Comparison of ENCODE assay signal across 16 mouse cellular contexts in genomic region chr5:93144874-93145273, GRCm38 (mm10). TPM values are rescaled to one million over a fixed set of nuclear protein-coding genes. Genes with fewer than 3 reads are reported as not detected.
A peak's percentile ranks its signal among the peaks of the same experiment; 100 is the strongest.
DNase-seq lines count a peak whose midpoint lies in the region; ATAC-seq and TF ChIP-seq lines count a peak whose summit lies in the region.
"Had no signal": no experiment of that assay in that cellular context is flagged by ENCODE, and none has a peak within 500 bp of the region (broad histone marks: within the 10 kb centered on the region; RNA-seq: fewer than 3 reads in every experiment).

No protein-coding gene starts in this region.

- no peak for TF ChIP-seq CTCF in testis, adult 2 months (IDR thresholded peaks at IDR 0.05; ENCODE audit: control insufficient read depth, insufficient read depth, insufficient replicate concordance, low read depth, low read length)

- H3K4me3 ChIP-seq in forebrain, embryonic 11.5 days (ENCODE audit: low read depth, low read length) = no peak overlapping the region
- no peak overlapping the region for H3K4me3 ChIP-seq in forebrain, embryonic 16.5 days (replicated peaks; ENCODE audit: low read length)
- H3K4me3 ChIP-seq in embryonic facial prominence, embryonic 13.5 days = no peak overlapping the region
- no peak overlapping the region for H3K4me3 ChIP-seq in testis, adult 2 months (ENCODE audit: control insufficient read depth, low read depth, low read length)
- H3K4me3 ChIP-seq: myocyte had no signal

- DNase-seq in forebrain, embryonic 11.5 days (ENCODE audit: low spot score) = no peak
- DNase-seq in lung, postnatal 10 days = peak; percentile 27
- DNase-seq in lung, postnatal 25 days (ENCODE audit: low spot score) = no peak
- no peak for DNase-seq in cerebellum, postnatal 4 days (ENCODE audit: low spot score in 2 of 2)
- DNase-seq: cerebellum, adult 18-20 months; heart, postnatal 4 days; kidney, adult 11 months; layer of hippocampus, adult 9-11 months; liver; right cerebral cortex, adult 18-20 months; thymus, postnatal 25 days had no signal

- no peak for TF ChIP-seq POLR2A in testis, adult 2 months (IDR thresholded peaks at IDR 0.05; ENCODE audit: control insufficient read depth, low read depth, low read length)

- 32% methylated on average over 5 of the region's 5 CpGs for WGBS in forebrain, embryonic 11.5 days
- 8% methylated on average over 5 of the region's 5 CpGs for WGBS in forebrain, embryonic 16.5 days
- WGBS in embryonic facial prominence, embryonic 13.5 days = 20% methylated on average over 5 of the region's 5 CpGs

- no peaks in the 10 kb centered on the region for H3K27me3 ChIP-seq in forebrain, embryonic 11.5 days (ENCODE audit: control insufficient read depth, insufficient read depth, low read length)
- no peaks in the 10 kb centered on the region for H3K27me3 ChIP-seq in forebrain, embryonic 16.5 days (replicated peaks; ENCODE audit: control insufficient read depth, insufficient read depth, low read length)
- H3K27me3 ChIP-seq in embryonic facial prominence, embryonic 13.5 days = no peaks in the 10 kb centered on the region
- no peaks in the 10 kb centered on the region for H3K27me3 ChIP-seq in testis, adult 2 months (ENCODE audit: control insufficient read depth, insufficient read depth, low read length)

- peaks cover 6% of the 10 kb centered on the region for H3K4me1 ChIP-seq in forebrain, embryonic 11.5 days (replicated peaks; ENCODE audit: control insufficient read depth, insufficient read depth, low read length)
- H3K4me1 ChIP-seq in forebrain, embryonic 16.5 days (replicated peaks; ENCODE audit: control insufficient read depth, insufficient read depth, low read length) = peaks cover 21% of the 10 kb centered on the region
- H3K4me1 ChIP-seq in embryonic facial prominence, embryonic 13.5 days = peaks cover 38% of the 10 kb centered on the region
- H3K4me1 ChIP-seq in testis, adult 2 months (ENCODE audit: control insufficient read depth, insufficient read depth, low read length) = no peaks in the 10 kb centered on the region

- ATAC-seq in forebrain, embryonic 11.5 days (replicated peaks; ENCODE audit: low FRiP score) = no peak
- ATAC-seq in forebrain, embryonic 16.5 days = no peak
- ATAC-seq in embryonic facial prominence, embryonic 13.5 days (ENCODE audit: insufficient number of reproducible peaks, insufficient read depth, low FRiP score, low TSS enrichment, low read depth) = no peak
- ATAC-seq in megakaryocyte-erythroid progenitor cell, adult 5-6 weeks (replicated peaks; ENCODE audit: low FRiP score, low TSS enrichment, poor library complexity, severe bottlenecking) = no peak

- H3K27ac ChIP-seq in forebrain, embryonic 11.5 days (ENCODE audit: low read depth, low read length) = 0 out of 2 replicates have a peak overlapping the region, but pooled peaks have one; percentile 12
- H3K27ac ChIP-seq in forebrain, embryonic 16.5 days (ENCODE audit: low read length) = no peak overlapping the region
- peak overlapping the region; percentile 29 for H3K27ac ChIP-seq in embryonic facial prominence, embryonic 13.5 days
- peak overlapping the region; percentile 43; the same call in 1 of the 2 replicates for H3K27ac ChIP-seq in testis, adult 2 months (ENCODE audit: control insufficient read depth, insufficient read depth, low read depth, low read length)

- peaks cover 8% of the 10 kb centered on the region; the same call in 1 of the 2 replicates for H3K36me3 ChIP-seq in forebrain, embryonic 11.5 days (ENCODE audit: control insufficient read depth, insufficient read depth, low read length)
- peaks cover 5% of the 10 kb centered on the region; the same call in 1 of the 2 replicates for H3K36me3 ChIP-seq in forebrain, embryonic 16.5 days (ENCODE audit: control insufficient read depth, insufficient read depth)
- peaks cover 40% of the 10 kb centered on the region for H3K36me3 ChIP-seq in embryonic facial prominence, embryonic 13.5 days
- no peaks in the 10 kb centered on the region for H3K36me3 ChIP-seq in testis, adult 2 months (ENCODE audit: control insufficient read depth, insufficient read depth, low read length)

- no peak overlapping the region for H3K4me2 ChIP-seq in forebrain, embryonic 11.5 days (ENCODE audit: low read depth, low read length, severe bottlenecking)
- H3K4me2 ChIP-seq in forebrain, embryonic 16.5 days (ENCODE audit: low read length) = no peak overlapping the region
- no peak overlapping the region for H3K4me2 ChIP-seq in embryonic facial prominence, embryonic 13.5 days

- H3K9ac ChIP-seq in forebrain, embryonic 11.5 days (ENCODE audit: low read length) = no peak overlapping the region
- H3K9ac ChIP-seq in forebrain, embryonic 16.5 days (replicated peaks; ENCODE audit: low read depth, low read length) = no peak overlapping the region
- H3K9ac ChIP-seq in embryonic facial prominence, embryonic 13.5 days = no peak overlapping the region

- H3K9me3 ChIP-seq in forebrain, embryonic 11.5 days (ENCODE audit: control insufficient read depth, low read length) = no peaks in the 10 kb centered on the region
- H3K9me3 ChIP-seq in forebrain, embryonic 16.5 days (ENCODE audit: control insufficient read depth, low read length) = no peaks in the 10 kb centered on the region
- no peaks in the 10 kb centered on the region for H3K9me3 ChIP-seq in embryonic facial prominence, embryonic 13.5 days

RNA-seq across cellular contexts. Expression of gene Sept11, which starts 51.6 kb away (rescaled TPM):
- 288 and 296 TPM in 2 replicates for polyA plus RNA-seq in forebrain, embryonic 11.5 days (2014; fragmentation: Nextera tagmentation; extraction: Ambion mirVana)
- polyA plus RNA-seq in forebrain, embryonic 16.5 days (2015; fragmentation: Nextera tagmentation; extraction: Ambion mirVana) = 175 and 198 TPM in 2 replicates
- 220 and 238 TPM in 2 replicates for polyA plus RNA-seq in embryonic facial prominence, embryonic 13.5 days (2015; fragmentation: Nextera tagmentation; extraction: Ambion mirVana)
- polyA plus RNA-seq in testis, adult 2 months (2012; rRNA removed) = 2.6 and 3.4 TPM in 2 replicates
- total RNA-seq in megakaryocyte-erythroid progenitor cell, adult 5-6 weeks (2014; fragmentation: Nextera tagmentation) = 44.5 and 60.0 TPM in 2 replicates
- total RNA-seq in megakaryocyte-erythroid progenitor cell, adult 5-6 weeks (2017) = 37.3 and 38.7 TPM in 2 replicates

Comparison
In these comparisons a context has a peak if more than half of its experiments do, and no peak if none do; other contexts are left out.
1. RNA of gene Sept11, which starts 51.6 kb away (polyA plus RNA-seq): 288 to 296 TPM in forebrain, embryonic 11.5 days, 220 to 238 TPM in embryonic facial prominence, embryonic 13.5 days and 175 to 198 TPM in forebrain, embryonic 16.5 days; 2.6 to 3.4 TPM in testis, adult 2 months; every median in the first group is over 10 times any median in the second.